Mouse (Mus musculus): ENCODE data around the gene Kifc1.

DNA sequence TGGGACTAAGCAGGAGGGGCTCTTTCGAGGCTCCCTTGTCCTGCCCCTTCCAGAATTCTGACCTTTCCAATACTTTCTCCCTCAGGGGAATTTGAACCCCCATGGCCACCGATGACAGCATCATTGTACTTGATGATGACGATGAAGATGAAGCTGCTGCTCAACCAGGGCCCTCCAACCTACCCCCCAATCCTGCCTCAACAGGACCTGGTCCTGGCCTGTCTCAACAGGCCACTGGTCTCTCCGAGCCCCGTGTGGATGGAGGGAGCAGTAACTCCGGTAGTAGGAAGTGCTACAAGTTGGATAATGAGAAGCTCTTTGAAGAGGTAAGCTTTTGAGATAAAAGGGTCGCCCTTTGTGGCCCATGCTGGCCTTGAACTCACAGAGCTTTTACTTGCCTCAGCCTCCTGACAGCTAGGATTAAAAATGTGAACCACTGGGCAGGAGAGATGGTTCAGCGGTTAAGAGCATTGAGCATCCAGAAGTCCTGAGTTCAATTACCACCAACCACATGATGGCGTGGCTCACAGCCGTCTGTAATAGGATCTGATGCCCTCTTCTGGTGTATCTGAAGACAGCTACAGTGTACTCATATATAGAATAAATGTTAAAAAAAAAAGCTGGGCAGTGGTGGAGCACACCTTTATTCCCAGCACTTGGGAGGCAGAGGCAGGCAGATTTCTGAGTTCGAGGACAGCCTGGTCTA, 20.0 kb upstream of the Kifc1 start:
- TF ChIP-seq CTCF (IDR thresholded peaks at IDR 0.05; ENCODE audit: insufficient read depth, low read length) (no peak), POLR2A (IDR thresholded peaks at IDR 0.05; ENCODE audit: borderline replicate concordance, extremely low read depth, low read depth, low read length) (no peak)
